Mouse (Mus musculus) frontal cortex, postnatal 25 days (tissue): ENCODE data around the gene Bcl2l13.

Experiments used
- DNase-seq, 2 experiments: peaks; one replicate each; pipeline ENCODE4 v3.0.0; 2022; ENCODE audit warnings: low spot score in 2 of 2

The Bcl2l13 gene

GRCm38 (mm10) chr6:120929421-120929820, 93.4 kb downstream of the Bcl2l13 start:
- DNase-seq, result no peak

- no peak for DNase-seq
Measured at GRCm38 (mm10) chr6:120930450-120931306, 94.7 kb downstream of the Bcl2l13 start.

GRCm38 (mm10) chr6:120932597-120932996, 96.6 kb downstream of the Bcl2l13 start:
- no peak for DNase-seq

- no peak for DNase-seq
Measured at GRCm38 (mm10) chr6:120933670-120934069, 97.7 kb downstream of the Bcl2l13 start.

DNA sequence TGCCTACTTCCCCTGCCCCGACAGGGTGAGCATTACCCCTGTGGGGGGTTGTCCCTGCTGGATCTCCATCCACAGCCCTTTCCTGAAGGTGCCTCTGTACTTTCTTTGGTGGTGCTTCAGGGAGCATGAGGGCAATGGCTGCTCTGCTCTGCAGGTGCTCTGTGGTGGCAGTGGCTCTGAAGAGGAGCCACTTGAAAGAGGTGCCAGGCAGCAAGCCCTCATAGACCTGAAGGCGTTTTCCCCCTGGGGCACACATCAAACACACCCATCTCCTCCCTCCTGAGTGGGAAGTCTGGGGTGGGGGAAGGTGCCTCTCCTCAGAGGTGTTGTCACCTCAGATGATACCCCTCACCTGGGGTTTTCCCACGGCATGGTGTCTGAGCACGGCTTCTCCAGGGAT, 98.2 kb downstream of the Bcl2l13 start:
- DNase-seq, result no peak

GRCm38 (mm10) chr6:120937104-120937617, 101.1 kb downstream of the Bcl2l13 start:
- no peak for DNase-seq

- no peak for DNase-seq
Measured at GRCm38 (mm10) chr6:120937999-120938608, 102.1 kb downstream of the Bcl2l13 start.

DNA sequence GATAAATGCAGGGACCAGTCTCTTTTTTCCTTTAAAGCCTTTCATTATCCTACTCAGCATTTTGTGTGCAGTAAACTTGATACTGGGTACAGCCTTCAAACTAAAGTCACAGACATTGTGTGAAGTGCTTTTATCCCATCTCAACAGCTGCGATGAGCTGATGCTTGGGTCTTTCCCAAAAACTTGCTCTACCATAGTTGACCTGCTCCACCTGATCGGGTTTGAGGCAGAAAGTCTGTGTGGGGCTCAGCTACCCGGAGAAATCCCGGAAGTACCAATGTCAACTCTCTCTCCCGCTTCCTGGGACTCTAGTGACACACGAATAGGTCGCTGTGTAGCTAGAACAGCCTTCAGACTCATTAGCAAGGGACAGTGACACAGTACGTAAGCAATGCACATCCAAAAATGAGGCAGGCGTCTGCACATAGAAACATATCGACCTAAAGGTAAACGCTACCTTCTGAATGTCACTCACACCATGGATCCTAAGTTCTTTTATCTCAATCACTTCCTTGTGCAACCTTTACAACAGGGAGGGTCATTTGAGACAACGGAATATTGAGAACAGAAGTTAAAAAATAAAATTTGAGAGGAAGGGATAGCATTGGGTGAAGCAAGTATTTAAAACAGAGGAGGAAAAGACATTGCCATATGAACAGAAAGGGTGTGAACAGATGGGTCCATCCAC, 102.9 kb downstream of the Bcl2l13 start:
- DNase-seq, result no peak

DNA sequence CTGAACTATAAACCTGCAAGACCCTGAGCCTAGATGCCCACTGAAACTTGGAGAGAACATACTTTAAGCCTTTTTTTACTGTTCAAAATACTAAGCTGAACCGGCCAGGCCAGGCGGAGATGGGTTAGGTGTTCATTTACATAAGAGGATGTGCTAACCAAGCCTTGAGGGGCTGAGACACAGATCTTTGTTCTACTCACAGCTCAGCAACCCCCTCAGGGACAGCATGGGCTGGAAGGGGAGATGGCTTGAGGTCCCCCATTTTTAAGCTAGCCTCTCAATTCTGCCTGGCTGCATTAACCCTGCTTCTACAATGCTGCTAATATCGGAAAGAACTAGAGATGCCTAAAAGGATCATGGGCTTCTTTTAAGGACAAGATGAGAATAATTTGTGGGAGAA, 103.8 kb downstream of the Bcl2l13 start:
- no peak for DNase-seq

GRCm38 (mm10) chr6:120940446-120941083, 104.6 kb downstream of the Bcl2l13 start:
- no peak for DNase-seq

DNA sequence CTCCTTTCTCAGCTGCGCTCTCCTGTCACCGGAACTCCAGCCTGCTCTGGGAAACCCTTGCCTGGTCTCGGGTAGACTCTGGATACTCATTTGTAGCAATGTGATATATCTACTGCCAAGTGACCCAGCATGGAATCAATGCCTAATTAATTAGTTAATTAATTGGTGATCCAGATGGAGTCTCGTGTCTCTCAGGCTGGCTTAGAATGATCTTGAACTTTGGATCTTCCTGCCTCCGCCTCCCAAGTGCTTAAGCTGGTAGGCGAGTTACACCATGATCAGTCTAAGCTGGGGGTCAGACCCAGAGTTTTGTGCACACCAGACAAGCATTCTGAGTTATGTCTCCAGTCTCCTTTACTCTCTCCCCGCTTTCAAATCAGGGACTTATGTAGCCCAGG, 105.1 kb downstream of the Bcl2l13 start:
- no peak for DNase-seq

- DNase-seq, result no peak
Measured at GRCm38 (mm10) chr6:120941575-120941974, 105.6 kb downstream of the Bcl2l13 start.
